Mouse (Mus musculus) E14TG2a.4 (cell line): ENCODE measurements around the gene Tdrd3.

ENCODE experiments used
- CTCF ChIP-seq: conservative IDR thresholded peaks from 2 replicates; pipeline ENCODE4 v1.5.1; 2014; ENCODE audit warnings: low read length
- NANOG ChIP-seq: IDR thresholded peaks from 2 replicates; pipeline ENCODE4 v1.6.1; 2014; ENCODE audit warnings: borderline replicate concordance, low read length, mixed read lengths

DNA sequence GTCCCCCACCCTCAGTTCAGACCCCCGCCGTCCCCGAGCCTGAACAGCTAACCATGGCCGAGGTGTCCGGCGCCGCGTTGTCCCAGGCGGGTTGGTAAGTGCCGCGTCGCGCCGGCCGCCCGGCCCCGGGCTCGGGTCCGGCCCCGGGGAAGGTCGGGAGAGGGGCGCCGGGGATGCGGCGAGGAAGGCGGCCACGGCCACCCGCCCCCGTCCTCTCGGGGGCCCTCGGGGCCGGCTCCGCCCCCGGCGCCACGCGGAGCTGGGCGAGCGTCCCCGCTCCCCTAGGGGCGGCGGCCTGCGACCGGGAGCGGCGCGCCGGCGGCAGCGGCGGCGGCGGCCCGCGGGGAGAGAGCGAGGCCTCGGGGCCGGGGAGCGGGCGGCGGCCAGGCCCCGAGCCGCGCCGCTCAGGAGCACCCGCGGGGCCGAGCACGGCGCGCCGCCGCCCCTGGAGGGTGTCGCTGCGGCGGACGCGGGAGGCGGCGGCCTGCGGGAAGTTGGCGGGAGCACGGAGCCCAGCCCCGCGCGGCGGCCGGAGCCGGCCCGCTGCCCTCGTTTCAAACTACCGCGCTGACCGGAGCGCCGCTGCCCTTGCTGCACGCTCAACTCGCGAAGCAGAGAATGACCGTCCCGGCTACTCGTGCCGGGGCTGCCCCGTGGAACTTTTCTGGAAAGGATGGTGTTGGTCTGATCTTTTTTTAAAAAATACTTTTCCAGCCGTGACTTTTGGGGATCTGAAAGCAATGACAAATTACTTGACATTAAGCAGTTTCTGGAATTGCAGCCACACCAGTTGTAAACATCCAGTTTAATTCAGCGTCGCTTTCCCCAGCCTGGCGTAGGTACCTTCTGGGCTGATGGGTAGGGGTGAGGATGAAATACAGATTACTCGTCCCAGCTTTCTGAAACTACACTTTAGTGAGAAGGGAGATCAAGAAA is 584 bp downstream of the Tdrd3 start:
- TF ChIP-seq CTCF (no peak), NANOG (no peak)
